Mouse (Mus musculus) kidney, postnatal 0 days (tissue): ENCODE measurements around the gene Fbll1. TPM values are rescaled to one million over a fixed set of nuclear protein-coding genes. Genes with fewer than 3 reads are reported as not detected.
A peak's percentile ranks its signal among the peaks of the same experiment; 100 is the strongest.
"Not testable (repeated sequence)": the region's sequence is repeated elsewhere in the genome, so short reads cannot be mapped to it uniquely, and the experiment has no call there.

Source experiments
- ATAC-seq: fragments of 200-750 bp; cut with Nextera tagmentation; replicated peaks from 2 replicates; pipeline ENCODE4 v1.8.0; 2017; ENCODE audit warnings: low read depth, moderate number of reproducible peaks, moderate TSS enrichment, moderate library complexity; ENCODE audit not compliant: low FRiP score
- DNase-seq: peaks from one replicate; pipeline ENCODE4 v3.0.0-alpha.2; 2016; ENCODE audit warnings: low spot score
- H3K27ac ChIP-seq: fragments of 300-500 bp; sonication (generic); 2 replicates; pipeline ENCODE4 v1.5.1; 2014; ENCODE audit warnings: mild to moderate bottlenecking
- H3K27me3 ChIP-seq: fragments of 300-500 bp; sonication (generic); 2 replicates; pipeline ENCODE4 v1.6.1; 2014; ENCODE audit warnings: low read length, mixed read lengths; ENCODE audit not compliant: insufficient read depth
- H3K36me3 ChIP-seq: fragments of 300-500 bp; sonication (generic); 2 replicates; pipeline ENCODE4 v1.6.1; 2014; ENCODE audit warnings: low read length, mixed read lengths; ENCODE audit not compliant: insufficient read depth
- H3K4me1 ChIP-seq: fragments of 300-500 bp; sonication (generic); replicated peaks from 2 replicates; pipeline ENCODE4 v1.6.1; 2014; ENCODE audit warnings: antibody characterized with exemption, low read length, mixed read lengths; ENCODE audit not compliant: insufficient read depth
- H3K4me2 ChIP-seq: fragments of 300-500 bp; sonication (generic); 2 replicates; pipeline ENCODE4 v1.6.1; 2014; ENCODE audit warnings: mild to moderate bottlenecking, low read length, moderate library complexity, mixed read lengths
- H3K4me3 ChIP-seq: fragments of 300-500 bp; sonication (generic); replicated peaks from 2 replicates; pipeline ENCODE4 v1.5.1; 2014; ENCODE audit warnings: low read depth, low read length
- H3K9ac ChIP-seq: fragments of 300-500 bp; sonication (generic); 2 replicates; pipeline ENCODE4 v1.6.1; 2014; ENCODE audit warnings: low read depth, low read length
- H3K9me3 ChIP-seq: fragments of 300-500 bp; sonication (generic); replicated peaks from 2 replicates; pipeline ENCODE4 v1.6.1; 2016; ENCODE audit warnings: low read length, inconsistent platforms, mixed read lengths
- CTCF ChIP-seq: IDR thresholded peaks from 2 replicates; pipeline ENCODE4 v1.5.1; 2016; ENCODE audit warnings: antibody characterized with exemption, low read depth, mild to moderate bottlenecking, moderate library complexity
- WGBS: fragments of 180-500 bp; shearing (Covaris S2); extraction: QIAGEN DNeasy Blood & Tissue Kit; methylation state at CpG from one replicate; pipeline ENCODE4 v1.1.7; 2014; 5-methylcytosine and 5-hydroxymethylcytosine counted together
- polyA plus RNA-seq: library from polyadenylated mRNA; unstranded; fragments of >200 nt; fragmentation: Nextera tagmentation; extraction: Ambion mirVana; gene quantifications from 2 replicates; pipeline ENCODE4 v1.2.1, GENCODE M21; 2015

Fbll1 gene
- not detected in 2 replicates for polyA plus RNA-seq

GRCm38 (mm10) chr11:35798874-35799273, at the start of gene Fbll1:
Gene Fbll1, minus strand, starts transcription at chr11:35798884.
- Histone ChIP-seq H3K9me3 (no peaks in the 10 kb centered on the region), H3K36me3 (no peaks in the 10 kb centered on the region), H3K4me3 (peak within 1 kb of the TSS; percentile 26; the same call in 1 of the 2 replicates), H3K9ac (no peak within 1 kb of the TSS), H3K27ac (no peak within 1 kb of the TSS), H3K27me3 (peaks cover 25% of the 10 kb centered on the region), H3K4me2 (peak within 1 kb of the TSS; percentile 46), H3K4me1 (peaks cover 9% of the 10 kb centered on the region; the same call in 1 of the 2 replicates)
- no peak for ATAC-seq
- 16% methylated on average over 11 of the region's 11 CpGs for WGBS
- DNase-seq, result peak; percentile 90
- TF ChIP-seq CTCF, result no peak

- no peak for ATAC-seq
Observed at GRCm38 (mm10) chr11:35844299-35844698, 45.6 kb upstream of the Fbll1 start.

DNA sequence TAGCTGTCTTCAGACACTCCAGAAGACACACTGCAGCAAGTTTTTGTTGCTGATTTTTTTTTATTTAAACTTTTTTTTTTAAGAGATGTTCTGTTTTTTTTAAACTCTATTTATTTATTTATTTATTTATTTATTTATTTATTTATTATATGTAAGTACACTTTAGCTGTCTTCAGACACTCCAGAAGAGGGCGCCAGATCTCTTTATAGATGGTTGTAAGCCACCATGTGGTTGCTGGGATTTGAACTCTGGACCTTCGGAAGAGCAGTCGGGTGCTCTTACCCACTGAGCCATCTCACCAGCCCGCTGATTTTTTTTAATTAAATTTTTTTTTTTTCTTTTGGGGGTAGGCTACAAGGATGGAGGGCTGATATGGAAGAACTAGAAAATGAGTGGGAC, 43.9 kb upstream of the Fbll1 start:
- H3K9ac ChIP-seq, H3K27ac ChIP-seq, H3K36me3 ChIP-seq, H3K4me1 ChIP-seq, H3K27me3 ChIP-seq, H3K4me2 ChIP-seq, H3K4me3 ChIP-seq, ATAC-seq, DNase-seq, H3K9me3 ChIP-seq: not testable (repeated sequence)
- 88% methylated on average over 4 of the region's 4 CpGs for WGBS

More at GRCm38 (mm10) chr11:35844299-35844698, 45.6 kb upstream of the Fbll1 start:
- no peak overlapping the region for H3K27ac ChIP-seq
- H3K9me3 ChIP-seq, result no peaks in the 10 kb centered on the region
- no peak for DNase-seq
- H3K4me1 ChIP-seq, result no peaks in the 10 kb centered on the region
- H3K9ac ChIP-seq, result no peak overlapping the region
- H3K36me3 ChIP-seq, result peaks cover 5% of the 10 kb centered on the region; the same call in 1 of the 2 replicates
- H3K4me2 ChIP-seq, result no peak overlapping the region
- WGBS, result 87% methylated on average over 9 of the region's 9 CpGs
- no peak overlapping the region for H3K4me3 ChIP-seq
- no peaks in the 10 kb centered on the region for H3K27me3 ChIP-seq
- TF ChIP-seq CTCF, result no peak

DNA sequence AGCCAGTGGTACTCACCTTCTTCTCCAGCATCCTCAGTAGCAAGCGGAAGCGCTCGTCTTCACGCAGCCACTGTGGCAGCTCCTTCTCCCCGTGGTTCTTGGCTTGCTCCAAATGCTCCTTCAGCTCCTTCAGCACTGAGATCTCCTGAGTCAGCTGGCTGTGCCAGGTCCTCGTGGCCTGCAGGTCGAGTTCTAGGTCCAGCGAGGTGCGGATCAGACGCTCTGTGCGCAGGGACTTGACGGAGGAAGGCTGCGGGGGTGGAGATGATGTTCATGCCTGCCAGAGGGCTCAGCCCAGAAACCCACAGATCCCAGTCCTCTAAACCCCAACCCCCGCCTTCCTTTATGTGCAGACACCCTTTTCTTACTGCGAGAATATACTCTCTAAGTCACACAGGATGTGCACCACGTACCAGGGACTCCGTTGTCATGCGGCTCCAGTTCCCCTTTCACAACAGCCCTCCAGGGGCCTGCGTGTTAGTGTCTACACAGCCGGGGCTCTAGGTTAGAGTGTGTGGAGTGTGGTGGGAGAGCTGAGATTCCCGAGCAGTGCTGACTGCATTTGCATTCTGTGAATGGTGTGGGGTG, 43.1 kb upstream of the Fbll1 start:
- no peak for TF ChIP-seq CTCF
- Histone ChIP-seq H3K27me3 (no peaks in the 10 kb centered on the region), H3K4me2 (no peak overlapping the region), H3K36me3 (peaks cover 5% of the 10 kb centered on the region; the same call in 1 of the 2 replicates), H3K9ac (no peak overlapping the region), H3K9me3 (no peaks in the 10 kb centered on the region), H3K4me3 (no peak overlapping the region), H3K27ac (no peak overlapping the region), H3K4me1 (no peaks in the 10 kb centered on the region)
- no peak for ATAC-seq
- 88% methylated on average over 21 of the region's 21 CpGs for WGBS
- DNase-seq, result no peak

DNA sequence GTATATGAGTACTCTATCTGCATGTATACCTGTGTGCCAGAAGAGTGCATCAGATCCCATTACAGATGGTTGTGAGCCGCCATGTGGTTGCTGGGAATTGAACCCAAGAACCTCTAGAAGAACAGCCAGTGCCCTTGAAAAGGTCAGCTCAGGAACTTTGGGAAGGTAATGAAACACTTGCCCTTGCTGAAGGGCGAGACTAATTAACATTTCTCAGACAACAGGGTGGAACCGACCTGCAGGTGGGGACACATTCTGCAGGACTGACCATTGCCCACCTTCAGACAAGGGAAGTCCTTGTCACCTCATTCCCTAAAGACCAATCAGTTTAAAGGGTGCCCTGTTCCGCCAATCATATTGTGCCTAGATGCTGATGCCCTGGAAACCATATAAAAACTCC, 42.1 kb upstream of the Fbll1 start:
- not testable (repeated sequence) for H3K27me3 ChIP-seq, H3K9ac ChIP-seq, H3K4me3 ChIP-seq, DNase-seq, H3K4me1 ChIP-seq, H3K27ac ChIP-seq, H3K4me2 ChIP-seq, H3K9me3 ChIP-seq, ATAC-seq, H3K36me3 ChIP-seq
- 92% methylated on average over 4 of the region's 4 CpGs for WGBS

DNA sequence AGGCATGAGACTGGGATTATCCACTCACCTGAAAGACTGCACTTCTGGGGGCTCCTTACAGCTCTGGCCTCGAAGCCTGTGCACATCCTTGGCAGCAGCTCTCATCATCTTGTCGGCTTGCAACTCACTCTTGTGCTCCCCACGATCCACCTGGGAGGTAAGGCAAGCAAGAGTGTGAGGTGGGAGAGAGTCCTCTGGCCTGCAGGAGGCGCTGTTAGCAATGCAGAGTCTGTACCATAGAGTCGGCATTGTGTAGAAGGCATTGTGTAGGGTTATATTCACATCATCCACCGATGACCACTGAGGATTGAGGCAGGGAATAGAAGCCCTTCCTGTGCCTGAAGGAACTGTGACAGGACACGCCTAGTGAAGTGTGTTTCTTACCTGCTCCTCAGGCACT, 41.6 kb upstream of the Fbll1 start:
- TF ChIP-seq CTCF, result peak; percentile 54; the same call in 1 of the 2 replicates
- no peaks in the 10 kb centered on the region for H3K27me3 ChIP-seq
- H3K4me2 ChIP-seq, result no peak overlapping the region
- H3K9ac ChIP-seq, result no peak overlapping the region
- 85% methylated on average over 7 of the region's 7 CpGs for WGBS
- no peak overlapping the region for H3K27ac ChIP-seq
- peaks cover 5% of the 10 kb centered on the region; the same call in 1 of the 2 replicates for H3K36me3 ChIP-seq
- ATAC-seq (no peak), DNase-seq (no peak)
- H3K4me3 ChIP-seq, result no peak overlapping the region
- no peaks in the 10 kb centered on the region for H3K9me3 ChIP-seq
- no peaks in the 10 kb centered on the region for H3K4me1 ChIP-seq
